Mouse (Mus musculus) hindbrain, embryonic 15.5 days (tissue): Measurements from ENCODE around the gene Clba1. TPM values are rescaled to one million over a fixed set of nuclear protein-coding genes. Genes with fewer than 3 reads are reported as not detected.

ENCODE experiments used
- ATAC-seq: fragments of 200-750 bp; cut with Nextera tagmentation; 2 replicates; pipeline ENCODE4 v1.8.0; 2017; ENCODE audit warnings: low read depth, moderate number of reproducible peaks, moderate TSS enrichment; ENCODE audit not compliant: low FRiP score
- H3K27ac ChIP-seq: fragments of 300-500 bp; sonication (generic); replicated peaks from 2 replicates; pipeline ENCODE4 v1.5.1; 2015; ENCODE audit warnings: mild to moderate bottlenecking, inconsistent platforms
- H3K27me3 ChIP-seq: fragments of 300-500 bp; sonication (generic); 2 replicates; pipeline ENCODE4 v1.6.1; 2015; ENCODE audit warnings: control low read depth, inconsistent platforms
- H3K36me3 ChIP-seq: fragments of 300-500 bp; sonication (generic); 2 replicates; pipeline ENCODE4 v1.6.1; 2015; ENCODE audit warnings: control low read depth, inconsistent platforms
- H3K4me1 ChIP-seq: fragments of 300-500 bp; sonication (generic); replicated peaks from 2 replicates; pipeline ENCODE4 v1.6.1; 2015; ENCODE audit warnings: control low read depth, inconsistent platforms
- H3K4me2 ChIP-seq: fragments of 300-500 bp; sonication (generic); 2 replicates; pipeline ENCODE4 v1.6.1; 2015; ENCODE audit warnings: moderate library complexity, mild to moderate bottlenecking, inconsistent platforms
- H3K4me3 ChIP-seq: fragments of 300-500 bp; sonication (generic); 2 replicates; pipeline ENCODE4 v1.5.1; 2015; ENCODE audit warnings: mild to moderate bottlenecking, inconsistent platforms
- H3K9ac ChIP-seq: fragments of 300-500 bp; sonication (generic); 2 replicates; pipeline ENCODE4 v1.6.1; 2015; ENCODE audit warnings: inconsistent platforms
- H3K9me3 ChIP-seq: fragments of 300-500 bp; sonication (generic); 2 replicates; pipeline ENCODE4 v1.6.1; 2016; ENCODE audit warnings: control low read depth, inconsistent platforms
- WGBS: fragments of 180-500 bp; shearing (Covaris S2); methylation state at CpG from one replicate; pipeline ENCODE4 v1.1.7; 2015; 5-methylcytosine and 5-hydroxymethylcytosine counted together
- polyA plus RNA-seq: library from polyadenylated mRNA; unstranded; fragments of >200 nt; fragmentation: Nextera tagmentation; extraction: Ambion mirVana; gene quantifications from 2 replicates; pipeline ENCODE4 v1.2.1, GENCODE M21; 2015

The Clba1 gene
- polyA plus RNA-seq, 1 experiment from 2014 or later, result 22.7 TPM

DNA sequence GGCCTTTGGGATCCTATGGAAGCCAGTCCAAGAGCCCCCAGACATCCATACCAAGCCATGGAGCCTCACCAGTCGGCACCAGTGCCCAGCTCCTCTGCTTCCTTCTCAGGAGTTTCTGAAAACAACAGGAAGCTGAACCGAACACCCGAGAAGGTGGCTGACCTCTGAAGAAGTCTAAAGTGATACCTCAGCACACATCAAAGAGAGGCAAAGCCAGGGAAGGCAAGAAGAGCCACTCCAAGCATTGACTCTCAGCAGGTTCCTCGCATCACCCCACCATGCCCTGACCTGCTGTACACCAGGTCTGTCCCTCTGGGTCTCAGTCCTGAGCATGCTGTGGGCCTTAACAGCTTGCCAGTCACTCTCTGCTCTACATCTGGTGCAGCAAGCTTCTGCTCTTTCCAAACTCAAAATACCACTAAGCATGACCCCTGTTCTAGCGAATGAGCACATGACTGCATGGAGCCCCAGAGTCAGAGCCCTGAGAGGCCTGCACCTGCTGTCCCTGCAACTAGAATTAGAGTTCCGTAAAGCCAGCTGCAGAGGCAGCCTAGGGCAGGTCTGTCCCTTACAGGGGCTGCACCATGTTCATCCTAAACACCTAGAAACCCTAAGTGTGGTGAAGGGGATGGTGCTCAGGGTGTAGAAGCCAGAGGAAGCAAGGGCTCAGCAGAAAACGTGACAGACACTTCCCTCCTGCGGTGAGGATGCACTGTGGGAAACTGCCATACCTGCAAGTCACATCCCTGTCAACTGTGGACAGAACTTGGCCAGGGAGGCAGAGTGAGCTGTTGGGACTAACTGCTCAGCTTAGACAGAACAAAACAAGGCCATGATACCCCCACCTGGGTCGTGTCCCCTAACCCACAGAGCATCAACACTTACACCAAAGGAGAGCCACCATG is 48.5 kb downstream of the Clba1 start:
- WGBS, result 72% methylated on average over 9 of the region's 9 CpGs
- Histone ChIP-seq H3K4me3 (no peak overlapping the region), H3K4me2 (no peak overlapping the region), H3K27me3 (no peaks in the 10 kb centered on the region), H3K9me3 (no peaks in the 10 kb centered on the region), H3K4me1 (no peaks in the 10 kb centered on the region), H3K36me3 (no peaks in the 10 kb centered on the region), H3K27ac (no peak overlapping the region), H3K9ac (no peak overlapping the region)
- no peak for ATAC-seq

DNA sequence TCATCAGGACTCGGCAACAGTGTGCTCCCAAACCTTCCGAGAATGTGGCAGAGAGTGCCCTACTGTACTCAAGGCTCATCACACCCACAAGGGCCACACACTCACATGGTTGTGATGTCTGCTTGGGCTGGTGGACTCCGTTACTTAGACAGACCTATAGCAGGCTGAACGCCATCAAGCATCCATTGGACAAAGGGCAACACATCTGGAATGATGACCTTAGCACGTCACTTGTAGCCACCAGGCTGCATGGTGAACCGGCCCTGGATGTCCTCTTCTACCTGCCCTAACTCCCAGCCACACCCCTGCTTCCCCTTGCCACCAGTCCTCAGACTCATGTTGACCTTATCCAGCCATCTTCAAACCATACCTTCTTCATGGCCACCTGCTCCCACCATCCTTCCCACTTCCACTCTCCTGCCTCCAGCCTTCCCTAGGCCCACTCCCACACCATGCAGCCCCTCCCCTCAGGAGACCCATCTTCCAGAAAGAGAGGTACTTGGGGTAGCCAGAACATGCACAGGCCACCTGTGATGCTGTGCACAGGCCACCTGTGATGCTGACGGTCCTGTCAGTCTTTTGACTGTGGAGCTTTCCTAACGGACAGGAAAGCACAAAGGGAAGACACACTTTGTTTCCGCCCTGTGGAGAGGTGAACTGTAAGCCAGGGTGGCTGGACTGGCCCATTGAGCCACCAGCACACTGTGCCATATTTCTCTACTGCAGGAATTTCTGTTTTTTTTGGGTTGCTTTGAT is 50.0 kb downstream of the Clba1 start:
- 95% methylated on average over 9 of the region's 9 CpGs for WGBS
- no peak for ATAC-seq
- H3K36me3 ChIP-seq, result no peaks in the 10 kb centered on the region

DNA sequence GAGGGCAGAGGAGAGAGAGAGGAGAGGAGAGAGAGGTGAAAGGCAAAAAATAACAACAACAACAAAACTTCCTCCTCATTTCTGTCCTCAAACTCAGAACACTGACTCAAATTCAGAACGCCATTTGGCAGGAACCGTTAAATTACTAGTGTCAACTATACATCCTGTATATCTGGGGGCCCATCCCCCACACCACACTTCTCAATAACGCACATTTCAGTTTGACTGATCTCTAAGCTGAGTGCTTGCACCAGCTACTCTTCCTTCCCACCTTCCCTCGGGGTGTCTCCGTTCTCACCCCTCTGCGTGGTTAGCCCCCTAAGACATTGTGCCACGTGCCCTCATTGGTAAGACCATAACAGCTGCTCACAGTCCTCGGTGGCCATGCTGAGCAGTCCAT is 51.2 kb downstream of the Clba1 start:
- ATAC-seq, result no peak
- Histone ChIP-seq H3K9me3 (no peaks in the 10 kb centered on the region), H3K36me3 (no peaks in the 10 kb centered on the region), H3K27ac (no peak overlapping the region), H3K27me3 (no peaks in the 10 kb centered on the region), H3K4me3 (no peak overlapping the region), H3K4me2 (no peak overlapping the region), H3K4me1 (no peaks in the 10 kb centered on the region), H3K9ac (no peak overlapping the region)
- WGBS, result 76% methylated on average over 8 of the region's 8 CpGs

More for the DNA sequence above, 50.0 kb downstream of the Clba1 start:
- H3K9ac ChIP-seq, result no peak overlapping the region
- H3K27ac ChIP-seq, result no peak overlapping the region
- no peak overlapping the region for H3K4me3 ChIP-seq
- H3K27me3 ChIP-seq, result no peaks in the 10 kb centered on the region
- H3K4me1 ChIP-seq, result no peaks in the 10 kb centered on the region
- H3K9me3 ChIP-seq, result no peaks in the 10 kb centered on the region
- H3K4me2 ChIP-seq, result no peak overlapping the region

DNA sequence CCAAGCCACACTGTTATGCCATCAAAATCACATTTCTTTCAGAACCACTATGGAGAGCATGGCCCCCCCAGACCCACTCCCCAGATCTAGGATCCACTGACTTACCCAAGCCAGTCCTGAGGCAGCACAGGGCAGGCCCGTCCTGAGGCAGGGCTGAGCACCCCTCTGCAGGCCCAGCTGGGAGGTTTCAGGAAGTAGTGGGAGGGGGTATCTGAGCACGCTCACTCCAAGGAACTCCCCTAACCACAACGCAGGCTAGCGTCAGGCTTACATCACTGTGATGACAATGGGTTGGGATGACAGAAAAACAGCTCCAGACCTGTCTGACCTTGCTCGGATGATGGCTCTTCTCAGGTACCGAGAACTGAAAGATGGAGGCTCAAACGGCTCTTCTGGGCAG is 52.0 kb downstream of the Clba1 start:
- H3K4me2 ChIP-seq, result no peak overlapping the region
- H3K9ac ChIP-seq, result no peak overlapping the region
- no peak for ATAC-seq
- no peaks in the 10 kb centered on the region for H3K9me3 ChIP-seq
- no peaks in the 10 kb centered on the region for H3K4me1 ChIP-seq
- WGBS, result 77% methylated on average over 7 of the region's 7 CpGs
- no peak overlapping the region for H3K27ac ChIP-seq
- no peaks in the 10 kb centered on the region for H3K36me3 ChIP-seq
- H3K27me3 ChIP-seq, result no peaks in the 10 kb centered on the region
- H3K4me3 ChIP-seq, result no peak overlapping the region

DNA sequence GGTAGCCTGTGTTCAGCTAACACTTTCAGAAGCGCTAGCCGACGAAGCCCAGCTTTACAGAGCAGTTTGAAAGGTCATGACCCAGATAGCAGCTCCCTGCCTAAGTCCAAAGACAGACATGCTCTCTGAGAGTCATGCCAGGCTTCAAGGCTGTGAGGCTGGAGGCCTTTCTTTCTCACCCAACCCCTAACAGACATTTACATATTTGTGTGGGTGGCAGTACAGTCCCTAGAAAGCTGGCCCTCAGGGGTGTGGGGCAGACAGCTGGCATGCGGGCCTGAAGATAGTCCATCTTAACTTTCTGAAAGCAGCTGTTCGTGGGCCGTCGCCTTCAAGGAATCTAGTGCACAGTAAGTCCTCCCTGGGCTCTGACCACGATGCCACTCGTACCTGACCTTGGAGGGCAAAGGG is 53.2 kb downstream of the Clba1 start:
- WGBS, result 60% methylated on average over 9 of the region's 9 CpGs
- H3K27me3 ChIP-seq, result no peaks in the 10 kb centered on the region
- H3K4me2 ChIP-seq, result no peak overlapping the region
- H3K27ac ChIP-seq, result no peak overlapping the region
- no peaks in the 10 kb centered on the region for H3K4me1 ChIP-seq
- ATAC-seq, result no peak
- H3K4me3 ChIP-seq, result no peak overlapping the region
- H3K9ac ChIP-seq, result no peak overlapping the region
- no peaks in the 10 kb centered on the region for H3K9me3 ChIP-seq
- no peaks in the 10 kb centered on the region for H3K36me3 ChIP-seq

DNA sequence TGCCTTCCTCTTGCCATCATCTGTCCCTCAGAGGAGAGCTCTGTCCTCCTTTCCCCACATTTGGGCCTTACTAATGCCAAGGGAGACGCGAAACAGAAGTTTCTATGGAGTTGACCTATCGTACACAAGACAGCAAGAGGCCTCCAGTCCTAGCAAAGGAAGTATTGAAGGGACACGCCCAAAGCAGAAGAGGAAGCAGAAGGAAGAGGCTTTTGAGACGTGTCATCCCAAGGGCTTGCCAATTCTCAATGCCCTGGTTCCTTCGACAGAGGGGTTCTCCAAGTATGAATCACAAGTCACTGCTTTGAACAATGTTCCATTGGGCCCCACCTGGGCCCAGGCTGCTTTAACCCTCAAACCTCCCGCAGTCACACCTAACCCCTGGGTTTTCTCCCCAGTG is 56.1 kb downstream of the Clba1 start:
- no peak overlapping the region for H3K4me2 ChIP-seq
- no peak overlapping the region for H3K27ac ChIP-seq
- WGBS, result 83% methylated on average over 7 of the region's 7 CpGs
- H3K9me3 ChIP-seq, result no peaks in the 10 kb centered on the region
- H3K36me3 ChIP-seq, result no peaks in the 10 kb centered on the region
- H3K4me1 ChIP-seq, result peaks cover 4% of the 10 kb centered on the region
- H3K4me3 ChIP-seq, result no peak overlapping the region
- H3K9ac ChIP-seq, result no peak overlapping the region
- H3K27me3 ChIP-seq, result no peaks in the 10 kb centered on the region
- no peak for ATAC-seq

Other genes with a start within 250 kb of the Clba1 start
- gene Inf2, start 220.2 kb upstream of the Clba1 start, polyA plus RNA-seq, result 0.89 and 1.0 TPM in 2 replicates
- 5.8 and 6.3 TPM in 2 replicates for gene Adssl1, start 188.9 kb upstream of the Clba1 start, polyA plus RNA-seq
- gene Siva1, start 164.3 kb upstream of the Clba1 start, polyA plus RNA-seq, result 55.6 and 61.2 TPM in 2 replicates
- gene Akt1, start 134.1 kb upstream of the Clba1 start, polyA plus RNA-seq, result 150 and 159 TPM in 2 replicates
- gene Zbtb42, start 130.1 kb upstream of the Clba1 start, polyA plus RNA-seq, result 2.3 and 4.2 TPM in 2 replicates
- gene Cep170b, start 88.5 kb upstream of the Clba1 start, polyA plus RNA-seq, result 45.7 and 48.8 TPM in 2 replicates
- 6.3 and 9.2 TPM in 2 replicates for gene Pld4, start 48.3 kb upstream of the Clba1 start, polyA plus RNA-seq
- 1.8 and 3.3 TPM in 2 replicates for gene Ahnak2, start 6.3 kb upstream of the Clba1 start, polyA plus RNA-seq
- 37.3 and 44.6 TPM in 2 replicates for gene Cdca4, start 20.5 kb downstream of the Clba1 start, polyA plus RNA-seq
- gene Gpr132, start 59.3 kb downstream of the Clba1 start, polyA plus RNA-seq, result not detected in 2 replicates
- gene Jag2, start 120.8 kb downstream of the Clba1 start, polyA plus RNA-seq, result 13.7 and 14.4 TPM in 2 replicates
- gene Nudt14, start 133.2 kb downstream of the Clba1 start, polyA plus RNA-seq, result 52.3 and 60.9 TPM in 2 replicates
- gene Btbd6, start 167.5 kb downstream of the Clba1 start, polyA plus RNA-seq, result 53.0 and 56.6 TPM in 2 replicates
- gene Brf1, start 191.8 kb downstream of the Clba1 start, polyA plus RNA-seq, result 49.3 and 51.3 TPM in 2 replicates
- 30.2 and 32.3 TPM in 2 replicates for gene Pacs2, start 205.6 kb downstream of the Clba1 start, polyA plus RNA-seq